Mouse (Mus musculus): Measurements from ENCODE around the gene Foxn2. TPM values are rescaled to one million over a fixed set of nuclear protein-coding genes. Genes with fewer than 3 reads are reported as not detected.

Gene Foxn2
- polyA plus RNA-seq (2012; rRNA removed): 4.8 and 6.7 TPM in 2 replicates

DNA sequence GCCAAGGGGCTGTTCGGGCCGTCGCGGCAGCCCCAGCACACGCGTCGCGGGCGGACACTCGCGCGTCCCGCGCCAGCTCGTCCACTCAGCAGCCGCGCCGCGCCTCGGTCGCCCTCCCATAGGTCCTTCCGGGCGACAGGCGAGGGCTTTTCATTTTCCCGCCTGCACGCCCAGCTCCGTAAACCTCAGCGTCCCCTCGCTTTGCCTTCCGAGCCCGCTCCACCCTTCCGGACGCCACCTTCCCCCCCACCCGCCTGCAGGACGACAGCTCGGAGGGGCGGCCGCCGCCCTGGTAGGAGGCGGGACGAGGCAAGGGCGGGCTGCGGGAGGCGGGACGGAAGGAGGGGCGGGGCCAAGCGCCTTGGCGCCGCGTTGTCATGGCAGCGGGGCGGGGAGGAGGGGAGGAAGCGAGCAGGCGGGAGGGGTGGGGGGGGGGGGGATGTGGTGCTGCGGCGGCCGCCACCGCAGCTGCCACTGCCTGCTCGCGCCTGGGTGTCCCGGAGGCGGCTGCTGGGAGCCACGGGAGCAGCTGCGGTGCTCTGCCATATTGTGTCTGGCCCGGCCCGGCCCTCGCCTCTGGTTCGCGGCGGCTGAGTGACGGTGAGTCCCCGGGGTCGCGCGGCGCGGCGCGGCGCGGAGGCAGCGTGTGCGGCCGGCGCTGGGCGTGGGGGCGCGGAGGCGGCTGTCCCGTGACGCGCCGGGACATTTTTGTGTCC, at the start of gene Foxn2:
Gene Foxn2 (plus strand): TSS at position 427 of the 716 bp plus-strand sequence.
- peak; percentile 60; the same call in 1 of the 2 replicates for TF ChIP-seq POLR2A (IDR thresholded peaks at IDR 0.05; ENCODE audit: borderline replicate concordance, extremely low read depth, insufficient read depth, insufficient read length, poor library complexity, severe bottlenecking)
- no peak for TF ChIP-seq CTCF (IDR thresholded peaks at IDR 0.05; ENCODE audit: borderline replicate concordance, extremely low read depth, insufficient read depth, insufficient read length)
- DNase-seq (ENCODE audit: low read depth): peak; percentile 98

DNA sequence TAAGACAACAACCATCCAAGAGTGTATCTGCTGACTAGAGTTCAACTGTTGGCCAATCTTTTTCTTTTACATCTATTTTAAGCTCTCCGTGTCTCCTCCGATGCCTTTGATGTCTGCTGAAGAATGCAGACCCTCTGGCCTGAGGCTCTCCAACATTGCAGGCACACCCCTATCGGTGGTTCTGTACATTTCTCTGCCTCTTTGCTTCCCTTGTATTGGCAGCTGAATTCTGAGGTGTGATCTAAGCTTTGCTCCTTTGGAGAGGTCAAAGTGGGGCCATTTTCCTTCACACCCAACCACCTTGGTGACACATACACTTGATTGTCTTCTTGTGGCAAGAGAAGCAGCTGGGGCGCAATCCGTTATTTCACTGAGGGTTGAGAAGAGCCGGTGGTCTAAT, 43.0 kb upstream of the Foxn2 start:
- TF ChIP-seq CTCF (IDR thresholded peaks at IDR 0.05; ENCODE audit: borderline replicate concordance, extremely low read depth, insufficient read depth, insufficient read length) (no peak), POLR2A (IDR thresholded peaks at IDR 0.05; ENCODE audit: borderline replicate concordance, extremely low read depth, insufficient read depth, insufficient read length, poor library complexity, severe bottlenecking) (no peak)
- DNase-seq (ENCODE audit: low read depth): no peak

DNA sequence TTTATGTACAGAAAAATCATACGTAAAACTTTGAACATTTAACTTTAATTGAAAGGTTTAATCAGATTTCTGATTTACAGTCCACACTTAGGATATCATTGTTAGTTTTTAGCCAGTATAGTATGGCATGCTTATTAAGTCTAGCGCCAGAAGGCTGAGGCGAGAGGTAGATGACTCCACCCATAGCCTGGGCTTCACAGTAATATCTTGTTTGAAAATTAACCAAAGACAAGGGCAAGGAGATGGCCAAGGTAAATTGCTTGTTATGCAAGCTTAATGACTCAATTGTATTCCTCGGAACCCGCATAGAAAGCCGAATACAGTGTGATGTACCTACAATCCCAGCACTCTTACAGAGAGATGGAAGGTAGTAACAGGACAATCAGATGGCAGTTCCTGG, 42.4 kb upstream of the Foxn2 start:
- TF ChIP-seq POLR2A (IDR thresholded peaks at IDR 0.05; ENCODE audit: borderline replicate concordance, extremely low read depth, insufficient read depth, insufficient read length, poor library complexity, severe bottlenecking) (no peak), CTCF (IDR thresholded peaks at IDR 0.05; ENCODE audit: borderline replicate concordance, extremely low read depth, insufficient read depth, insufficient read length) (no peak)
- no peak for DNase-seq (ENCODE audit: low read depth)

DNA sequence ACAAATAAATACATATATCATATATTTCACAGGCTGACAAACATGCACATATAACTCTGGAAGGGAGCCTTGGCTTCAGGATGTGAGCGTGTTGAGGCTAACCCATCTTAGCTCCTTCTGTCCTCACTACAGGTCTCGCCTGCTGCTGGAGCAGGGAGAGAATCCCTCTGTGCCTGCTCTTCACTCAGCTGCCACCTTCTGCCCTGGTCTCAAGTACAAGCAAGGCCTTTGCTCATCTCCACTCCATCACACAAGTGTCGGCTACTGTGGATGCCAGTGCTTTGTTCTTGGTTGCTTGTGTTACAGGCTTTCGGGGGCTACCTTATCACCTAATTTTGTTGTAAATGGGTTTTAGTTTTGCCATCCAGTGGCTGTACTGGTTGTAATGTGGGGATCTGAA, 41.7 kb upstream of the Foxn2 start:
- DNase-seq (ENCODE audit: low read depth): no peak
- TF ChIP-seq POLR2A (IDR thresholded peaks at IDR 0.05; ENCODE audit: borderline replicate concordance, extremely low read depth, insufficient read depth, insufficient read length, poor library complexity, severe bottlenecking) (no peak), CTCF (IDR thresholded peaks at IDR 0.05; ENCODE audit: borderline replicate concordance, extremely low read depth, insufficient read depth, insufficient read length) (no peak)

DNA sequence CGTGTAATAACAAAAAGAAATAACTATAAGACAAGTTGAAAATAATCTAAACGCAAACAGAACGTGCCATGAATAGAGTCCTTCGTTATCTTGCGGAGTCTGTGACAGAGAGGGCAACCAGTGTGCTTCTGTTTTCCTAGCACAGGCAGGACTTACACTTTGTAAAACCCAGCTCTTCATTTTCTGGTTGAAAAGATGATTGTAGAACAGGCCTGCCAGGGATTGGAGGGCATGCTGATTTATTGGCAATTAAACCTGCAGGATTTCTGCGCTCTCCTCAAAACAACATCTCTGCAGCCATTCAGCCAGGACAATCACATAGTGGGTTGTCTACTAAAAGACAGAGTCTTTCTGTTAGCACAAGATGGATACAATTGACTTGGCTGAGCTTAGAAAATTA, 40.4 kb upstream of the Foxn2 start:
- peak; percentile 88 for DNase-seq (ENCODE audit: low read depth)
- no peak for TF ChIP-seq CTCF (IDR thresholded peaks at IDR 0.05; ENCODE audit: borderline replicate concordance, extremely low read depth, insufficient read depth, insufficient read length)
- TF ChIP-seq POLR2A (IDR thresholded peaks at IDR 0.05; ENCODE audit: borderline replicate concordance, extremely low read depth, insufficient read depth, insufficient read length, poor library complexity, severe bottlenecking): no peak

DNA sequence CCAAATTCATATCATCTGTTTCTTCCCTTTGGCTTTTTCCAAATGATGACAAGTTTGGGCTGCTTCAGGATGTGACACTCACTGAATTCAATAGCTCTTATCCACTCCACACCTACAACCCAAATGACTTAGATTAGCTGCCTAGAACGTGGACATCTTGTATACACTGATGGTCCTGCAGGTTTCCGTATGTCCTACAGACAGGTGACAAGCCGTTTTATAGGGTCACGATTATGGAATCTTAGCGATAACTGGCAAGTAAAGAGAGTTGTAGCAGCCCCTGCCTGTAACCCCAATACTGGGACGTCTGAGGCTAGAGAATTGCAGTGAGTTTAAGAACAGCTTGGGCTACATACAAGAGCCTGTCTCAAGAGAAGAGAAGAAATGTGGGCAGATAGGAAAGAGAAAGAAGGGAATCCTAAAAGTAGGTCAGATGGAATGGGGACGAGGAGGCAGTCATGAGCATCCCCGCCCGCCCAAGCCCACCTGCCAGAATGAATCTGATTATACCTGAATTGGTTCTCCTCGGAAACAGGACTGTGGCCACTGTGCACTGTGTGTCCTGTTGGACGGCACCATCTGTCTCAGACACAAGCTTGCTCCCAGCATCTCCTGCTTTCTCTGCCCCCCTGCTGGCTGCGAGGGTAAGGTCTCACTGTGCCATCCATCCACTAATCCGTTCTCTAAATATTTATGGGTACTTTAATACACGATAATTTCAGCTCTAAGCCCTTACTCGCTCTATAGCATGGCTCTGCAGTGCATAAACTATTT, 39.6 kb upstream of the Foxn2 start:
- peak; percentile 50 for DNase-seq (ENCODE audit: low read depth)
- TF ChIP-seq CTCF (IDR thresholded peaks at IDR 0.05; ENCODE audit: borderline replicate concordance, extremely low read depth, insufficient read depth, insufficient read length): peak; percentile 26; the same call in 1 of the 2 replicates
- no peak for TF ChIP-seq POLR2A (IDR thresholded peaks at IDR 0.05; ENCODE audit: borderline replicate concordance, extremely low read depth, insufficient read depth, insufficient read length, poor library complexity, severe bottlenecking)

DNA sequence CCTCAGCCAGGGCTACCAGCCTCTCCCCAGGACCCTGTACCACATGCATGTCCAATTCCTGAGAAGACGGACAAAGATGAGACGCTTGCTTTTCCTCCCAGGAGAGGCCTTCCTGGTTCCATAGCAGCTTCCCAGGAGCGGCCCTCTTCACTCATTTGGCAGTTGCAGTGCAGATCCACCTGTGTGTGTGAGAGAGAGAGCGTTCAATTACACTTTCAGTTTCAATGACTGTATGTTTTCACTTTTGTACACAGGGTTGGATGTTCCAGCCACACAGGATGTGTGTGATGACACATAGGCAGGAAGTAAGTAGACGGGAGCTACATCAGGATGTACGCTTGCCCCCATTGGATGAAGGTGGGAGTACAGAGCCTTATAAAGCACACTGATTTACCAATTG, 37.2 kb upstream of the Foxn2 start:
- DNase-seq (ENCODE audit: low read depth): no peak
- TF ChIP-seq CTCF (IDR thresholded peaks at IDR 0.05; ENCODE audit: borderline replicate concordance, extremely low read depth, insufficient read depth, insufficient read length) (no peak), POLR2A (IDR thresholded peaks at IDR 0.05; ENCODE audit: borderline replicate concordance, extremely low read depth, insufficient read depth, insufficient read length, poor library complexity, severe bottlenecking) (no peak)

DNA sequence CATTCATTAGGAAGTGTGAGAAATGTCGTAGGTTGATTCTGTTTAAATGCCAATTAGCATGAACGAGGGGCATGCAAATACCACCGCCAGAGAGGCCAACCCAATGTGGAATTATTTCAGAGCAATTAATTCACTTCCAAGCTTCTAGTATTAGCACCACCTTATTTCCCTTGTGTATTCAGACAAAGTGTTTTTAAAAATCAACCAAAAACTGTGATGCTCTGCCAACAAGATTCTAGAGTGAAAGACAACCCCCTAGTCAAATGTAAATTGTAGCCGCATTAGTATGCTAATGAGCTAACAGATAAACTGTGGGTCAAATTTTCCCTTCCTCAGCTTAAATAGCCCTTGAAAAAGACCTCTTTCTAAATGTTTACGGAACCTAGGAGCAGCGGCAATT, 36.0 kb upstream of the Foxn2 start:
- TF ChIP-seq POLR2A (IDR thresholded peaks at IDR 0.05; ENCODE audit: borderline replicate concordance, extremely low read depth, insufficient read depth, insufficient read length, poor library complexity, severe bottlenecking) (no peak), CTCF (IDR thresholded peaks at IDR 0.05; ENCODE audit: borderline replicate concordance, extremely low read depth, insufficient read depth, insufficient read length) (no peak)
- peak; percentile 95 for DNase-seq (ENCODE audit: low read depth)

DNA sequence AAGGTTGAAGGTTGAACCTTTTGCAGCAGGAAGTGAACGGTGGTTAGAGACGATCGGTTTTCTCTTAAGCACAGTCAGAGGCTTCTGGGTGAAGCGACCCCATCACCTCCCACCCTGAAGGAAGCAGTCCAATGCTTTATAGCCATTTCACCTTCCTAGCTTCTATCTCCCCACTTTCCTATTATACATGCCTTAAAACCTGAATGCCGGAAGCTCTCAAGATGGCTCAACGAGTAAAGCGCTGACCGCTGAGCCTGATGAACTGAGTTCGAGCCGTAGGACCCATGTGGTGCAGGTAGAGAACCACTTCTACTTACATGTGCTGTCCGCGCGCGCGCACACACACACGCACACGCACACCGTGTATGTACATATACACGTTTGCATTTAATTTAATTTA, 35.4 kb upstream of the Foxn2 start:
- TF ChIP-seq POLR2A (IDR thresholded peaks at IDR 0.05; ENCODE audit: borderline replicate concordance, extremely low read depth, insufficient read depth, insufficient read length, poor library complexity, severe bottlenecking) (no peak), CTCF (IDR thresholded peaks at IDR 0.05; ENCODE audit: borderline replicate concordance, extremely low read depth, insufficient read depth, insufficient read length) (no peak)
- peak; percentile 48 for DNase-seq (ENCODE audit: low read depth)

DNA sequence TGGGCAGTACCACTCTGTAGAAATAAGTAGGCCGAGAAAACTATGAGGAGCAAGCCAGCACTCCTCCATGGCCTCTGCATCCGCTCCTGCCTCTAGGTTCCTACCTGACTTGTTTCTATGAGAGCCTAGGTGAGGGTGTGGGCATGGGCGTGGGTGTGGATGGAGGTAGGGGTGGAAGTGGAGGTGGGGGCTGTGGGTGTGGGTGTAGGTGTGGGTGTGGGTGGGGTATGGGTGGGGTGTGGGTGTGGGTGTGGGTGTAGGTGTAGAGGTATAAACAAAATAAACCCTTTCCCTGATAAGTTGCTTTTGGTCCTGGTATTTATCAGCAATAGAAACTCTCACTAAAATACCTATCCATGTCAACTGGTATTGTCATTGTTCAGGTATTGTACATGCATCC, 30.8 kb upstream of the Foxn2 start:
- TF ChIP-seq POLR2A (IDR thresholded peaks at IDR 0.05; ENCODE audit: borderline replicate concordance, extremely low read depth, insufficient read depth, insufficient read length, poor library complexity, severe bottlenecking) (no peak), CTCF (IDR thresholded peaks at IDR 0.05; ENCODE audit: borderline replicate concordance, extremely low read depth, insufficient read depth, insufficient read length) (no peak)

DNA sequence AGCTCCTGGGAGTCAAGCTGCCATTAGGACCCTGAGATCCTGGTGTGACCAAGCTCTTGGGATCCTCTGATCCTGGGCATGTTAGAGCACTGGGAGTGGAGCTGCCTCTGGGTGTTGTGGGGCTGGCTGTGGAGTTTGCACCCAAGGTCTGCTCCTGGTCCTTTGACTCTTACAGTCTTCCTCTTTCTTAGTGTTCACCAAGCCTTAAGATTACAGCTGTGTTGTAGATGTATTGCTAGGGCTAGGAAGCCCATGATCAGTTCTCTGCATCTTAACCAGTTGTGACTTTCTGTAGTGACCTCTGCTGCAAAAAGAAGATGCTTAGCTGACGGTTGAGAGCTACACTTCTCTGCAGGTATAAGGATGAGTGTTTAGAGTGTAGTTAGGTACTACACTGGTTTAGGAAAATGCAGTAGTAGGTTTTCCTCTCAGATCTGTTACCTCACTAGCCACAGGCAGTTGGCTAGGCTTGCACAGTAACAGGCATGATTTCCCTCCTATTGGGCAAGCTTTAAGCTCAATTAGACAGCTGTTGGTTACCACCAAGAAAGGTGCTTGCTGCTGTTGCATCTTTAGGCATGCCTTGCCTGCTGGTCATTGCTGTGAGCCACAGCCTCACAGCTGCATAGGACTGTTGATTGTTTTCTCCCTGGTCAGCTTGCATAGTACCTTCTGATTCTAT, 27.2 kb upstream of the Foxn2 start:
- no peak for DNase-seq (ENCODE audit: low read depth)
- TF ChIP-seq CTCF (IDR thresholded peaks at IDR 0.05; ENCODE audit: borderline replicate concordance, extremely low read depth, insufficient read depth, insufficient read length) (no peak), POLR2A (IDR thresholded peaks at IDR 0.05; ENCODE audit: borderline replicate concordance, extremely low read depth, insufficient read depth, insufficient read length, poor library complexity, severe bottlenecking) (no peak)

More for the DNA sequence above, 30.8 kb upstream of the Foxn2 start:
- DNase-seq (ENCODE audit: low read depth): no peak

Data from brain, embryonic 14.5 days (tissue).